Mouse (Mus musculus) gastrocnemius, adult 2 months (tissue): ENCODE data around the gene Fam13c. TPM values are rescaled to one million over a fixed set of nuclear protein-coding genes. Genes with fewer than 3 reads are reported as not detected.

Experiments used
- DNase-seq: peaks from one replicate; pipeline ENCODE4 v3.0.0; 2022
- H3K27ac ChIP-seq: fragments of 200-600 bp; 2 replicates; pipeline ENCODE4 v1.8.1; 2022; ENCODE audit warnings: mild to moderate bottlenecking
- H3K4me3 ChIP-seq: fragments of 200-600 bp; 2 replicates; pipeline ENCODE4 v1.8.1; 2022; ENCODE audit warnings: mild to moderate bottlenecking, moderate library complexity
- CTCF ChIP-seq: fragments of 200-600 bp; IDR thresholded peaks from 2 replicates; pipeline ENCODE4 v1.8.1; 2022; ENCODE audit warnings: antibody characterized with exemption, mild to moderate bottlenecking, moderate library complexity
- intact Hi-C: fragments of 180-260 bp; cut with DNase I; formaldehyde crosslinking; loops from one replicate; pipeline ENCODE4 v1.15.1; 2025
- total RNA-seq, 2 experiments: library from RNA; stranded (reverse); gene quantifications; 2 replicates each; pipeline ENCODE4 v1.2.3; 2021

Fam13c gene
- total RNA-seq, 2 experiments from 2014 or later: 5.2 to 7.0 TPM

DNA sequence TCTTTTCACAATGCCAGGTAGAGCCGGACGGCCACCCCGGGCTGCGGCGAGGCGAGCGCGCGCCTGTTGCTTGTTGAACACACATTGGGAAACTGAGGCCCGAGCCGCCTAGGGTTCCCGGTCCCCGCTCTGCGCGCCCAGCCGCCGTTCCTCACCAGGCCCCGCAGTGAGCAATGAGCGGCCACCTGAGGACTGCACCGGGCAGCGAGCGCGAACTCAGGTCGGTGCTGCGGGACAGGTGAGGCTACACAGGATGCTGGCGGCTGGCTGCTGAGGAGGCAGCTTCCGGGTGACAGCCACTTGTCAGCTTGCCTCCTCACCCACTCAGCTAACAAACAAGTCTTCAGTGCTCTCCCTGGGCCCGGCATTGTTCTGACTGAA lies 159.6 kb downstream of the Fam13c start:
- no peak for TF ChIP-seq CTCF
- DNase-seq: no peak

More for the DNA sequence above, 159.6 kb downstream of the Fam13c start:
- H3K4me3 ChIP-seq: peak overlapping the region; percentile 78
- H3K27ac ChIP-seq: no peak overlapping the region
- intact Hi-C loops: loop anchor here (5.0 kb wide), 1 partner anchor 212 kb away; no protein-coding TSS in a partner anchor

Other genes starting within 250 kb of the Fam13c start
- gene Mrln, start 235.8 kb upstream of the Fam13c start, total RNA-seq: 100 to 1,000 TPM; 201 to 276 TPM
- gene Slc16a9, start 195.4 kb upstream of the Fam13c start, total RNA-seq: 1 to 10 TPM; 5.0 to 9.6 TPM
- not detected for gene Phyhipl, start 215.5 kb downstream of the Fam13c start, total RNA-seq